Mouse (Mus musculus): ENCODE measurements at regions not wholly inside any gene's neighbourhood (a gene's known extent, or its start where the extent isn't known, plus 50 kb on each side); places are given as distances from the start of the nearest gene placed in this dataset.

- no peaks in the 10 kb centered on the region for H3K9me3 ChIP-seq (ENCODE audit: control insufficient read depth, low read length)
- H3K27ac ChIP-seq (ENCODE audit: low read depth, low read length), result no peak overlapping the region
- H3K9ac ChIP-seq (replicated peaks; ENCODE audit: low read depth, low read length), result no peak overlapping the region
- no peak overlapping the region for H3K4me2 ChIP-seq (ENCODE audit: low read depth, low read length)
- 32% methylated on average over 8 of the region's 8 CpGs for WGBS
- no peak for ATAC-seq (ENCODE audit: low read depth)
- no peak overlapping the region for H3K4me3 ChIP-seq (ENCODE audit: low read depth, low read length)
- no peaks in the 10 kb centered on the region for H3K4me1 ChIP-seq (ENCODE audit: control insufficient read depth, insufficient read depth, low read length)
- no peaks in the 10 kb centered on the region for H3K27me3 ChIP-seq (ENCODE audit: control insufficient read depth, insufficient read depth, low read length)
- H3K36me3 ChIP-seq (ENCODE audit: control insufficient read depth, insufficient read depth, low read length), result no peaks in the 10 kb centered on the region
Observed at GRCm38 (mm10) chr11:84660877-84661276, 135.5 kb upstream of the Lhx1 start.

GRCm38 (mm10) chr11:84659370-84659937 is 134.1 kb upstream of the Lhx1 start:
- H3K27ac ChIP-seq (ENCODE audit: low read depth, low read length), result no peak overlapping the region
- no peaks in the 10 kb centered on the region for H3K36me3 ChIP-seq (ENCODE audit: control insufficient read depth, insufficient read depth, low read length)
- no peaks in the 10 kb centered on the region for H3K9me3 ChIP-seq (ENCODE audit: control insufficient read depth, low read length)
- 78% methylated on average over 7 of the region's 7 CpGs for WGBS
- no peak overlapping the region for H3K4me2 ChIP-seq (ENCODE audit: low read depth, low read length)
- ATAC-seq (ENCODE audit: low read depth), result no peak
- no peak overlapping the region for H3K9ac ChIP-seq (replicated peaks; ENCODE audit: low read depth, low read length)
- no peak overlapping the region for H3K4me3 ChIP-seq (ENCODE audit: low read depth, low read length)
- no peaks in the 10 kb centered on the region for H3K27me3 ChIP-seq (ENCODE audit: control insufficient read depth, insufficient read depth, low read length)
- no peaks in the 10 kb centered on the region for H3K4me1 ChIP-seq (ENCODE audit: control insufficient read depth, insufficient read depth, low read length)

- 29% methylated on average over 8 of the region's 8 CpGs for WGBS
- H3K9ac ChIP-seq (replicated peaks; ENCODE audit: low read depth, low read length), result no peak overlapping the region
- no peaks in the 10 kb centered on the region for H3K27me3 ChIP-seq (ENCODE audit: control insufficient read depth, insufficient read depth, low read length)
- H3K9me3 ChIP-seq (ENCODE audit: control insufficient read depth, low read length), result no peaks in the 10 kb centered on the region
- no peak overlapping the region for H3K4me3 ChIP-seq (ENCODE audit: low read depth, low read length)
- no peak overlapping the region for H3K4me2 ChIP-seq (ENCODE audit: low read depth, low read length)
- no peak overlapping the region for H3K27ac ChIP-seq (ENCODE audit: low read depth, low read length)
- H3K4me1 ChIP-seq (ENCODE audit: control insufficient read depth, insufficient read depth, low read length), result no peaks in the 10 kb centered on the region
- no peak for ATAC-seq (ENCODE audit: low read depth)
- H3K36me3 ChIP-seq (ENCODE audit: control insufficient read depth, insufficient read depth, low read length), result no peaks in the 10 kb centered on the region
Observed at GRCm38 (mm10) chr11:84653481-84653880, 128.1 kb upstream of the Lhx1 start.

- H3K4me3 ChIP-seq (ENCODE audit: low read depth, low read length), result no peak overlapping the region
- no peaks in the 10 kb centered on the region for H3K4me1 ChIP-seq (ENCODE audit: control insufficient read depth, insufficient read depth, low read length)
- H3K4me2 ChIP-seq (ENCODE audit: low read depth, low read length), result no peak overlapping the region
- no peaks in the 10 kb centered on the region for H3K36me3 ChIP-seq (ENCODE audit: control insufficient read depth, insufficient read depth, low read length)
- WGBS, result 90% methylated on average over 5 of the region's 5 CpGs
- no peak overlapping the region for H3K9ac ChIP-seq (replicated peaks; ENCODE audit: low read depth, low read length)
- H3K27me3 ChIP-seq (ENCODE audit: control insufficient read depth, insufficient read depth, low read length), result peaks cover 3% of the 10 kb centered on the region; the same call in 1 of the 2 replicates
- H3K27ac ChIP-seq (ENCODE audit: low read depth, low read length), result no peak overlapping the region
- no peak for ATAC-seq (ENCODE audit: low read depth)
- H3K9me3 ChIP-seq (ENCODE audit: control insufficient read depth, low read length), result no peaks in the 10 kb centered on the region; the same call in 1 of the 2 replicates
Observed at GRCm38 (mm10) chr11:84648899-84649298, 123.6 kb upstream of the Lhx1 start.

GRCm38 (mm10) chr11:84647104-84647503 is 121.8 kb upstream of the Lhx1 start:
- WGBS, result 91% methylated on average over 5 of the region's 5 CpGs
- no peak for ATAC-seq (ENCODE audit: low read depth)

GRCm38 (mm10) chr11:84643107-84643372 is 117.7 kb upstream of the Lhx1 start:
- Histone ChIP-seq H3K4me2 (ENCODE audit: low read depth, low read length) (peak overlapping the region; percentile 75), H3K4me3 (ENCODE audit: low read depth, low read length) (peak overlapping the region; percentile 41; the same call in 1 of the 2 replicates)

More at GRCm38 (mm10) chr11:84647104-84647503, 121.8 kb upstream of the Lhx1 start:
- Histone ChIP-seq H3K27me3 (ENCODE audit: control insufficient read depth, insufficient read depth, low read length) (peaks cover 3% of the 10 kb centered on the region; the same call in 1 of the 2 replicates), H3K27ac (ENCODE audit: low read depth, low read length) (no peak overlapping the region), H3K36me3 (ENCODE audit: control insufficient read depth, insufficient read depth, low read length) (no peaks in the 10 kb centered on the region), H3K4me1 (ENCODE audit: control insufficient read depth, insufficient read depth, low read length) (peaks cover 8% of the 10 kb centered on the region; the same call in 1 of the 2 replicates), H3K4me2 (ENCODE audit: low read depth, low read length) (no peak overlapping the region), H3K9me3 (ENCODE audit: control insufficient read depth, low read length) (no peaks in the 10 kb centered on the region; the same call in 1 of the 2 replicates), H3K9ac (replicated peaks; ENCODE audit: low read depth, low read length) (no peak overlapping the region), H3K4me3 (ENCODE audit: low read depth, low read length) (no peak overlapping the region)

GRCm38 (mm10) chr11:84642300-84643106 is 117.2 kb upstream of the Lhx1 start:
- Histone ChIP-seq H3K4me1 (ENCODE audit: control insufficient read depth, insufficient read depth, low read length) (peaks cover 10% of the 10 kb centered on the region), H3K9ac (replicated peaks; ENCODE audit: low read depth, low read length) (peak overlapping the region; percentile 82), H3K27me3 (ENCODE audit: control insufficient read depth, insufficient read depth, low read length) (peaks cover 5% of the 10 kb centered on the region; the same call in 1 of the 2 replicates), H3K4me3 (ENCODE audit: low read depth, low read length) (peak overlapping the region; percentile 41), H3K36me3 (ENCODE audit: control insufficient read depth, insufficient read depth, low read length) (no peaks in the 10 kb centered on the region), H3K9me3 (ENCODE audit: control insufficient read depth, low read length) (no peaks in the 10 kb centered on the region), H3K4me2 (ENCODE audit: low read depth, low read length) (peak overlapping the region; percentile 75), H3K27ac (ENCODE audit: low read depth, low read length) (peak overlapping the region; percentile 80)
- ATAC-seq (ENCODE audit: low read depth), result peak; percentile 67
- under 1% methylated on average over 59 of the region's 67 CpGs for WGBS

More at GRCm38 (mm10) chr11:84643107-84643372, 117.7 kb upstream of the Lhx1 start:
- no peak for ATAC-seq (ENCODE audit: low read depth)
- peak overlapping the region; percentile 82 for H3K9ac ChIP-seq (replicated peaks; ENCODE audit: low read depth, low read length)
- H3K9me3 ChIP-seq (ENCODE audit: control insufficient read depth, low read length), result no peaks in the 10 kb centered on the region; the same call in 1 of the 2 replicates
- no peaks in the 10 kb centered on the region for H3K36me3 ChIP-seq (ENCODE audit: control insufficient read depth, insufficient read depth, low read length)
- 30% methylated on average over 5 of the region's 5 CpGs for WGBS
- H3K4me1 ChIP-seq (ENCODE audit: control insufficient read depth, insufficient read depth, low read length), result peaks cover 8% of the 10 kb centered on the region; the same call in 1 of the 2 replicates
- H3K27me3 ChIP-seq (ENCODE audit: control insufficient read depth, insufficient read depth, low read length), result peaks cover 5% of the 10 kb centered on the region; the same call in 1 of the 2 replicates
- H3K27ac ChIP-seq (ENCODE audit: low read depth, low read length), result peak overlapping the region; percentile 80

- Histone ChIP-seq H3K36me3 (ENCODE audit: control insufficient read depth, insufficient read depth, low read length) (no peaks in the 10 kb centered on the region), H3K4me2 (ENCODE audit: low read depth, low read length) (no peak overlapping the region), H3K27me3 (ENCODE audit: control insufficient read depth, insufficient read depth, low read length) (peaks cover 8% of the 10 kb centered on the region; the same call in 1 of the 2 replicates), H3K27ac (ENCODE audit: low read depth, low read length) (peak overlapping the region; percentile 80; the same call in 1 of the 2 replicates), H3K4me1 (ENCODE audit: control insufficient read depth, insufficient read depth, low read length) (peaks cover 19% of the 10 kb centered on the region), H3K9ac (replicated peaks; ENCODE audit: low read depth, low read length) (no peak overlapping the region), H3K4me3 (ENCODE audit: low read depth, low read length) (no peak overlapping the region), H3K9me3 (ENCODE audit: control insufficient read depth, low read length) (no peaks in the 10 kb centered on the region)
- WGBS, result 10% methylated on average over 5 of the region's 5 CpGs
- no peak for ATAC-seq (ENCODE audit: low read depth)
Observed at GRCm38 (mm10) chr11:84641601-84642000, 116.3 kb upstream of the Lhx1 start.

- 13% methylated on average over 9 of the region's 9 CpGs for WGBS
- no peak overlapping the region for H3K9ac ChIP-seq (replicated peaks; ENCODE audit: low read depth, low read length)
- peaks cover 20% of the 10 kb centered on the region for H3K4me1 ChIP-seq (ENCODE audit: control insufficient read depth, insufficient read depth, low read length)
- no peak overlapping the region for H3K27ac ChIP-seq (ENCODE audit: low read depth, low read length)
- no peak for ATAC-seq (ENCODE audit: low read depth)
- H3K4me2 ChIP-seq (ENCODE audit: low read depth, low read length), result no peak overlapping the region
- no peaks in the 10 kb centered on the region for H3K9me3 ChIP-seq (ENCODE audit: control insufficient read depth, low read length)
- H3K4me3 ChIP-seq (ENCODE audit: low read depth, low read length), result no peak overlapping the region
- H3K36me3 ChIP-seq (ENCODE audit: control insufficient read depth, insufficient read depth, low read length), result no peaks in the 10 kb centered on the region
- H3K27me3 ChIP-seq (ENCODE audit: control insufficient read depth, insufficient read depth, low read length), result 0 out of 2 replicates have a peak, but pooled peaks cover 5% of the 10 kb centered on the region
Observed at GRCm38 (mm10) chr11:84638353-84638752, 113.0 kb upstream of the Lhx1 start.

Data from neural tube, embryonic 14.5 days (tissue).